Mouse (Mus musculus): ENCODE measurements around the gene Heatr5b.

Gene Heatr5b

GRCm38 (mm10) chr17:78766084-78766483 is 69.1 kb downstream of the Heatr5b start:
- DNase-seq, result no peak

GRCm38 (mm10) chr17:78763272-78763671 is 71.9 kb downstream of the Heatr5b start:
- DNase-seq, result no peak

GRCm38 (mm10) chr17:78752938-78753655 is 82.1 kb downstream of the Heatr5b start:
- DNase-seq, result no peak

GRCm38 (mm10) chr17:78752064-78752463 is 83.1 kb downstream of the Heatr5b start:
- no peak for DNase-seq

- DNase-seq, result no peak
Measured at GRCm38 (mm10) chr17:78748440-78748839, 86.7 kb downstream of the Heatr5b start.

GRCm38 (mm10) chr17:78738416-78738815 is 96.7 kb downstream of the Heatr5b start:
- DNase-seq, result no peak

GRCm38 (mm10) chr17:78737771-78738170 is 97.4 kb downstream of the Heatr5b start:
- DNase-seq, result peak; percentile 40

- DNase-seq, result no peak
Measured at GRCm38 (mm10) chr17:78737096-78737495, 98.1 kb downstream of the Heatr5b start, which contains the start of gene Strn. TSS of gene Strn (minus strand) at chr17:78737196.

GRCm38 (mm10) chr17:78736473-78736988 is 98.6 kb downstream of the Heatr5b start:
- DNase-seq, result peak; percentile 98

GRCm38 (mm10) chr17:78735731-78736472 is 99.3 kb downstream of the Heatr5b start:
- DNase-seq, result peak; percentile 63

GRCm38 (mm10) chr17:78734806-78735205 is 100.4 kb downstream of the Heatr5b start:
- DNase-seq, result no peak

GRCm38 (mm10) chr17:78732056-78732455 is 103.1 kb downstream of the Heatr5b start:
- peak; percentile 54 for DNase-seq

- no peak for DNase-seq
Measured at GRCm38 (mm10) chr17:78726746-78727449, 108.3 kb downstream of the Heatr5b start.

GRCm38 (mm10) chr17:78724461-78725055 is 110.6 kb downstream of the Heatr5b start:
- no peak for DNase-seq

GRCm38 (mm10) chr17:78721690-78722089 is 113.5 kb downstream of the Heatr5b start:
- no peak for DNase-seq

- DNase-seq, result no peak
Measured at GRCm38 (mm10) chr17:78719086-78719485, 116.1 kb downstream of the Heatr5b start.

GRCm38 (mm10) chr17:78710258-78710657 is 124.9 kb downstream of the Heatr5b start:
- no peak for DNase-seq

GRCm38 (mm10) chr17:78708422-78708821 is 126.7 kb downstream of the Heatr5b start:
- DNase-seq, result no peak

GRCm38 (mm10) chr17:78702988-78703387 is 132.2 kb downstream of the Heatr5b start:
- no peak for DNase-seq

All from cerebellum, adult 9-10 months (tissue).